Mouse (Mus musculus) intestine, embryonic 14.5 days (tissue): Measurements from ENCODE around the gene Kif5a. TPM values are rescaled to one million over a fixed set of nuclear protein-coding genes. Genes with fewer than 3 reads are reported as not detected.

Source experiments
- ATAC-seq: fragments of 200-750 bp; cut with Nextera tagmentation; replicated peaks from 2 replicates; pipeline ENCODE4 v1.8.0; 2017; ENCODE audit warnings: low read depth, moderate number of reproducible peaks, moderate TSS enrichment, moderate library complexity; ENCODE audit not compliant: low FRiP score, low TSS enrichment
- DNase-seq: peaks from one replicate; pipeline ENCODE4 v3.0.0-alpha.2; 2018; ENCODE audit warnings: low spot score
- H3K27ac ChIP-seq: fragments of 300-500 bp; sonication (generic); 2 replicates; pipeline ENCODE4 v1.5.1; 2014; ENCODE audit warnings: low read depth, mild to moderate bottlenecking, control low read depth
- H3K27me3 ChIP-seq: fragments of 300-500 bp; sonication (generic); replicated peaks from 2 replicates; pipeline ENCODE4 v1.6.1; 2014; ENCODE audit warnings: low read length, control low read depth; ENCODE audit not compliant: control insufficient read depth, insufficient read depth
- H3K36me3 ChIP-seq: fragments of 300-500 bp; sonication (generic); 2 replicates; pipeline ENCODE4 v1.6.1; 2014; ENCODE audit warnings: low read length, control low read depth; ENCODE audit not compliant: control insufficient read depth, insufficient read depth
- H3K4me1 ChIP-seq: fragments of 300-500 bp; sonication (generic); replicated peaks from 2 replicates; pipeline ENCODE4 v1.6.1; 2014; ENCODE audit warnings: low read length, control low read depth, mixed read lengths; ENCODE audit not compliant: control insufficient read depth, insufficient read depth
- H3K4me2 ChIP-seq: fragments of 300-500 bp; sonication (generic); 2 replicates; pipeline ENCODE4 v1.6.1; 2014; ENCODE audit warnings: low read length
- H3K4me3 ChIP-seq: fragments of 300-500 bp; sonication (generic); 2 replicates; pipeline ENCODE4 v1.5.1; 2014; ENCODE audit warnings: low read depth, low read length, control low read depth, mixed read lengths
- H3K9ac ChIP-seq: fragments of 300-500 bp; sonication (generic); 2 replicates; pipeline ENCODE4 v1.6.1; 2014; ENCODE audit warnings: mild to moderate bottlenecking, low read length
- H3K9me3 ChIP-seq: fragments of 300-500 bp; sonication (generic); 2 replicates; pipeline ENCODE4 v1.6.1; 2016; ENCODE audit warnings: low read length, control low read depth; ENCODE audit not compliant: control insufficient read depth
- WGBS: fragments of 180-500 bp; shearing (Covaris S2); extraction: QIAGEN DNeasy Blood & Tissue Kit; methylation state at CpG from one replicate; pipeline ENCODE4 v1.1.7; 2014; 5-methylcytosine and 5-hydroxymethylcytosine counted together
- polyA plus RNA-seq: library from polyadenylated mRNA; unstranded; fragments of >200 nt; fragmentation: Nextera tagmentation; extraction: Ambion mirVana; gene quantifications from 2 replicates; pipeline ENCODE4 v1.2.1, GENCODE M21; 2014

The Kif5a gene
- polyA plus RNA-seq, 1 experiment from 2014 or later: 9.2 TPM

GRCm38 (mm10) chr10:127190398-127191190, 72.6 kb downstream of the Kif5a start:
- WGBS: 47% methylated on average over 14 of the region's 14 CpGs
- Histone ChIP-seq H3K4me1 (peaks cover 19% of the 10 kb centered on the region), H3K4me2 (peak overlapping the region; percentile 94), H3K9me3 (no peaks in the 10 kb centered on the region), H3K27me3 (no peaks in the 10 kb centered on the region), H3K36me3 (peaks cover 26% of the 10 kb centered on the region), H3K9ac (no peak overlapping the region), H3K27ac (peak overlapping the region; percentile 81; the same call in 1 of the 2 replicates), H3K4me3 (peak overlapping the region; percentile 65)
- no peak for ATAC-seq
- peak; percentile 62 for DNase-seq

- no peaks in the 10 kb centered on the region for H3K9me3 ChIP-seq
- peak; percentile 80 for DNase-seq
- H3K4me1 ChIP-seq: peaks cover 16% of the 10 kb centered on the region
- peak within 1 kb of the TSS; percentile 81 for H3K27ac ChIP-seq
- H3K27me3 ChIP-seq: no peaks in the 10 kb centered on the region
- no peak; the same call in 1 of the 2 replicates for ATAC-seq
- H3K36me3 ChIP-seq: peaks cover 31% of the 10 kb centered on the region
- H3K9ac ChIP-seq: peak within 1 kb of the TSS; percentile 74
- peak within 1 kb of the TSS; percentile 94 for H3K4me2 ChIP-seq
- 2% methylated on average over 35 of the region's 35 CpGs for WGBS
- H3K4me3 ChIP-seq: peak within 1 kb of the TSS; percentile 65
Observed at GRCm38 (mm10) chr10:127189651-127190381, 73.3 kb downstream of the Kif5a start, which contains the start of gene Arhgef25. Gene Arhgef25, minus strand, starts transcription at chr10:127190083.

- Histone ChIP-seq H3K36me3 (peaks cover 31% of the 10 kb centered on the region), H3K4me3 (peak overlapping the region; percentile 65), H3K9me3 (no peaks in the 10 kb centered on the region), H3K4me1 (peaks cover 18% of the 10 kb centered on the region), H3K27me3 (no peaks in the 10 kb centered on the region), H3K4me2 (peak overlapping the region; percentile 94), H3K27ac (peak overlapping the region; percentile 81), H3K9ac (peak overlapping the region; percentile 74)
- no peak for DNase-seq
- 1% methylated on average over 26 of the region's 26 CpGs for WGBS
- 0 out of 2 replicates have a peak, but pooled peaks have one; percentile 2 for ATAC-seq
Observed at GRCm38 (mm10) chr10:127189116-127189650, 74.0 kb downstream of the Kif5a start.

GRCm38 (mm10) chr10:127188465-127189115, 74.6 kb downstream of the Kif5a start:
- Histone ChIP-seq H3K9me3 (no peaks in the 10 kb centered on the region), H3K4me1 (peaks cover 20% of the 10 kb centered on the region), H3K27ac (peak overlapping the region; percentile 81), H3K9ac (peak overlapping the region; percentile 74), H3K27me3 (no peaks in the 10 kb centered on the region), H3K4me3 (peak overlapping the region; percentile 65), H3K36me3 (peaks cover 31% of the 10 kb centered on the region), H3K4me2 (peak overlapping the region; percentile 94)
- peak; percentile 86 for DNase-seq
- ATAC-seq: peak; percentile 86
- under 1% methylated on average over 34 of the region's 46 CpGs for WGBS

- peak overlapping the region; percentile 65 for H3K4me3 ChIP-seq
- peak overlapping the region; percentile 81 for H3K27ac ChIP-seq
- whole genome bisulfite sequencing: 2% methylated on average over 19 of the region's 21 CpGs
- peaks cover 20% of the 10 kb centered on the region for H3K4me1 ChIP-seq
- ATAC-seq (no peak), DNase-seq (peak; percentile 53)
- H3K36me3 ChIP-seq: peaks cover 36% of the 10 kb centered on the region
- H3K27me3 ChIP-seq: no peaks in the 10 kb centered on the region
- H3K4me2 ChIP-seq: peak overlapping the region; percentile 94
- H3K9me3 ChIP-seq: no peaks in the 10 kb centered on the region
- peak overlapping the region; percentile 74 for H3K9ac ChIP-seq
Observed at GRCm38 (mm10) chr10:127188079-127188453, 75.1 kb downstream of the Kif5a start.

GRCm38 (mm10) chr10:127187371-127188078, 75.6 kb downstream of the Kif5a start:
- peak overlapping the region; percentile 94 for H3K4me2 ChIP-seq
- peaks cover 20% of the 10 kb centered on the region for H3K4me1 ChIP-seq
- H3K36me3 ChIP-seq: peaks cover 40% of the 10 kb centered on the region
- DNase-seq: peak; percentile 51
- H3K9ac ChIP-seq: peak overlapping the region; percentile 74; the same call in 1 of the 2 replicates
- H3K9me3 ChIP-seq: no peaks in the 10 kb centered on the region
- H3K4me3 ChIP-seq: peak overlapping the region; percentile 65
- no peaks in the 10 kb centered on the region for H3K27me3 ChIP-seq
- H3K27ac ChIP-seq: no peak overlapping the region
- ATAC-seq: no peak
- 43% methylated on average over 10 of the region's 10 CpGs for WGBS

GRCm38 (mm10) chr10:127186451-127186850, 76.7 kb downstream of the Kif5a start:
- H3K4me2 ChIP-seq: no peak overlapping the region

More at GRCm38 (mm10) chr10:127186451-127186850, 76.7 kb downstream of the Kif5a start:
- DNase-seq (peak; percentile 49), ATAC-seq (no peak)
- 91% methylated on average over 1 of the region's 1 CpGs for WGBS
- H3K27me3 ChIP-seq: peaks cover 4% of the 10 kb centered on the region
- H3K9me3 ChIP-seq: no peaks in the 10 kb centered on the region
- no peak overlapping the region for H3K27ac ChIP-seq
- no peak overlapping the region for H3K4me3 ChIP-seq
- H3K36me3 ChIP-seq: peaks cover 36% of the 10 kb centered on the region
- H3K9ac ChIP-seq: no peak overlapping the region
- peaks cover 20% of the 10 kb centered on the region for H3K4me1 ChIP-seq
